Mouse (Mus musculus) thymus, postnatal 10 days (tissue): ENCODE results near the gene Plekha1.

Experiments
- DNase-seq, 2 experiments: peaks; one replicate each; pipeline ENCODE4 v3.0.0; 2021; ENCODE audit warnings: low spot score in 2 of 2

Gene Plekha1

GRCm38 (mm10) chr7:130954177-130954601, 88.6 kb downstream of the Plekha1 start:
- DNase-seq, result no peak

- no peak for DNase-seq
These were observed 93.0 kb downstream of the Plekha1 start for GRCm38 (mm10) chr7:130958551-130958950.

GRCm38 (mm10) chr7:130959868-130960267, 94.3 kb downstream of the Plekha1 start:
- DNase-seq, result no peak

GRCm38 (mm10) chr7:130961429-130961828, 95.9 kb downstream of the Plekha1 start:
- DNase-seq, result no peak
